Mouse (Mus musculus) small intestine, adult 2 months (tissue): ENCODE data around the gene Caml.

Experiments
- CTCF ChIP-seq: fragments of 200-500 bp; IDR thresholded peaks from 2 replicates; pipeline ENCODE4 v1.5.1; 2012; ENCODE audit warnings: low read depth, mild to moderate bottlenecking, control low read depth, inconsistent platforms, low read length, moderate library complexity, mixed read lengths; ENCODE audit not compliant: insufficient replicate concordance, insufficient read length; ENCODE audit errors: extremely low read depth
- POLR2A ChIP-seq: fragments of 200-500 bp; IDR thresholded peaks from 2 replicates; pipeline ENCODE4 v1.6.1; 2012; ENCODE audit warnings: low read depth, mild to moderate bottlenecking, control low read depth, inconsistent platforms, low read length, moderate library complexity

DNA sequence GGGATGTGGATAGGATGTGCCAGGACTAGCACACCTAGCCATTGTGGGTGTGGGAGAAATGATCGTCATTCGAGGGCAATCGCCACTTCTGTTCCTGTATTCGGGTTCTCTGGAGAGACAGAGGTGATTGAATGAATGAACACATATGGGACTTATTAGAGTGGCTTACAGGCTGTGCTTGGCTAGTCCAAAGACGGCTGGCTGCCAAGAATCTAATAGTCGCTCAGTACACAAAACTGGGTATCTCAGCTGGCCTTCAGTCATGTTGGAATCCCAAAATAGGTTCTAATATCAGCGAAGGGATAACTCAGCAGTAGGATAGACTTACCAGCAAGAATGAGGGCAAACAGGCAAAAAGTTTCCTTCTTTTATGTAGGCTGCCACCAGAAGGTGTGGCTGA is 10.8 kb upstream of the Caml start:
- TF ChIP-seq POLR2A (no peak), CTCF (no peak)
